Mouse (Mus musculus) kidney, adult 2 months (tissue): ENCODE data around the gene Dnah5.

Experiments used
- CTCF ChIP-seq: fragments of 200-500 bp; conservative IDR thresholded peaks from 2 replicates; pipeline ENCODE4 v1.5.1; 2011; ENCODE audit warnings: low read depth, mild to moderate bottlenecking, control low read depth, low read length, moderate library complexity, mixed read lengths; ENCODE audit not compliant: insufficient read depth, insufficient read length
- POLR2A ChIP-seq: fragments of 200-500 bp; IDR thresholded peaks from one replicate; pipeline ENCODE4 v1.6.1; 2011; ENCODE audit warnings: low read depth, low read length, control low read depth

- TF ChIP-seq CTCF (no peak), POLR2A (no peak)
These were observed 191.9 kb downstream of the Dnah5 start for GRCm38 (mm10) chr15:28395481-28395880.
